In genomic region chr15:83451621-83452210, GRCm38 (mm10) we compare ENCODE assay signal across 9 mouse cellular contexts. TPM values are rescaled to one million over a fixed set of nuclear protein-coding genes. Genes with fewer than 3 reads are reported as not detected.
DNase-seq lines count a peak whose midpoint lies in the region; ATAC-seq and TF ChIP-seq lines count a peak whose summit lies in the region.
"Had no signal": no experiment of that assay in that cellular context is flagged by ENCODE, and none has a peak within 500 bp of the region (broad histone marks: within the 10 kb centered on the region; RNA-seq: fewer than 3 reads in every experiment).

No protein-coding gene starts in this region.

- H3K9me3 ChIP-seq in limb, embryonic 12.5 days: no peaks in the 10 kb centered on the region
- no peaks in the 10 kb centered on the region for H3K9me3 ChIP-seq in limb, embryonic 10.5 days (replicated peaks)
- H3K9me3 ChIP-seq in liver, embryonic 11.5 days (ENCODE audit: control insufficient read depth, low read length): no peaks in the 10 kb centered on the region
- H3K9me3 ChIP-seq: neural tube, embryonic 13.5 days had no signal

- ATAC-seq in limb, embryonic 12.5 days (ENCODE audit: insufficient number of reproducible peaks, insufficient read depth, low FRiP score, low TSS enrichment, low read depth): no peak
- no peak; the same call in 1 of the 2 replicates for ATAC-seq in liver, embryonic 11.5 days (replicated peaks; ENCODE audit: low FRiP score)
- no peak for ATAC-seq in cerebellum, adult (ENCODE audit: insufficient number of reproducible peaks, low FRiP score, low TSS enrichment)

- no peaks in the 10 kb centered on the region for H3K36me3 ChIP-seq in limb, embryonic 12.5 days
- no peaks in the 10 kb centered on the region for H3K36me3 ChIP-seq in limb, embryonic 10.5 days
- H3K36me3 ChIP-seq in liver, embryonic 11.5 days (ENCODE audit: control insufficient read depth, insufficient read depth, low read length): no peaks in the 10 kb centered on the region
- no peaks in the 10 kb centered on the region for H3K36me3 ChIP-seq in splenic B cell, adult 2 months (ENCODE audit: control insufficient read depth, insufficient read depth, low read length, poor library complexity, severe bottlenecking)
- no peaks in the 10 kb centered on the region for H3K36me3 ChIP-seq in thymus, adult 2 months (ENCODE audit: control insufficient read depth, insufficient read depth, low read length)
- H3K36me3 ChIP-seq: neural tube, embryonic 13.5 days had no signal

- H3K4me1 ChIP-seq in limb, embryonic 12.5 days (replicated peaks): peaks cover 33% of the 10 kb centered on the region
- peaks cover 7% of the 10 kb centered on the region; the same call in 1 of the 2 replicates for H3K4me1 ChIP-seq in limb, embryonic 10.5 days
- peaks cover 68% of the 10 kb centered on the region for H3K4me1 ChIP-seq in bone marrow macrophage, adult 2 months (ENCODE audit: control insufficient read depth, insufficient read depth, low read length)
- H3K4me1 ChIP-seq in liver, embryonic 11.5 days (replicated peaks; ENCODE audit: control insufficient read depth, insufficient read depth, low read length): peaks cover 48% of the 10 kb centered on the region
- peaks cover 11% of the 10 kb centered on the region for H3K4me1 ChIP-seq in thymus, adult 2 months (replicated peaks; ENCODE audit: control insufficient read depth, insufficient read depth, low read length)

- no peak for TF ChIP-seq CTCF in bone marrow macrophage, adult 2 months (IDR thresholded peaks at IDR 0.05; ENCODE audit: low read depth, low read length)
- no peak for TF ChIP-seq CTCF in thymus, adult 2 months (IDR thresholded peaks at IDR 0.05; ENCODE audit: borderline replicate concordance, control insufficient read depth, extremely low read depth, insufficient read depth, low read length, poor library complexity)

- intact Hi-C loops in heart, postnatal 36 days (cut with DNase I): no loop called here

- H3K4me3 ChIP-seq in limb, embryonic 12.5 days (replicated peaks): no peak overlapping the region
- H3K4me3 ChIP-seq in limb, embryonic 10.5 days: no peak overlapping the region
- no peak overlapping the region for H3K4me3 ChIP-seq in bone marrow macrophage, adult 2 months (ENCODE audit: insufficient read depth, low read length)
- no peak overlapping the region for H3K4me3 ChIP-seq in liver, embryonic 11.5 days (ENCODE audit: low read depth, low read length)
- no peak overlapping the region for H3K4me3 ChIP-seq in thymus, adult 2 months (ENCODE audit: control insufficient read depth, insufficient read depth, low read length)
- H3K4me3 ChIP-seq: neural tube, embryonic 13.5 days had no signal

- H3K27ac ChIP-seq in limb, embryonic 12.5 days: 0 out of 2 replicates have a peak overlapping the region, but pooled peaks have one; percentile 17
- no peak overlapping the region for H3K27ac ChIP-seq in limb, embryonic 10.5 days
- peak overlapping the region; percentile 50 for H3K27ac ChIP-seq in bone marrow macrophage, adult 2 months (ENCODE audit: insufficient read depth, low read depth, low read length)
- H3K27ac ChIP-seq in liver, embryonic 11.5 days (ENCODE audit: low read depth, low read length): peak overlapping the region; percentile 9; the same call in 1 of the 2 replicates
- H3K27ac ChIP-seq in thymus, adult 2 months (ENCODE audit: control insufficient read depth, insufficient read depth, low read length): no peak overlapping the region
- H3K27ac ChIP-seq: neural tube, embryonic 13.5 days had no signal

- H3K27me3 ChIP-seq in limb, embryonic 12.5 days: no peaks in the 10 kb centered on the region
- no peaks in the 10 kb centered on the region for H3K27me3 ChIP-seq in limb, embryonic 10.5 days (ENCODE audit: low read depth, poor library complexity, severe bottlenecking)
- no peaks in the 10 kb centered on the region for H3K27me3 ChIP-seq in liver, embryonic 11.5 days (replicated peaks; ENCODE audit: control insufficient read depth, insufficient read depth, low read length)
- no peaks in the 10 kb centered on the region for H3K27me3 ChIP-seq in splenic B cell, adult 2 months (ENCODE audit: control insufficient read depth, insufficient read depth, low read length, poor library complexity, severe bottlenecking)
- H3K27me3 ChIP-seq in thymus, adult 2 months (ENCODE audit: control insufficient read depth, insufficient read depth, low read length): no peaks in the 10 kb centered on the region
- H3K27me3 ChIP-seq: neural tube, embryonic 13.5 days had no signal

- H3K9ac ChIP-seq in limb, embryonic 12.5 days (replicated peaks): no peak overlapping the region
- H3K9ac ChIP-seq in liver, embryonic 11.5 days (ENCODE audit: low read depth, low read length): no peak overlapping the region
- H3K9ac ChIP-seq: neural tube, embryonic 13.5 days had no signal

- 79% methylated on average over 7 of the region's 7 CpGs for WGBS in limb, embryonic 12.5 days
- 86% methylated on average over 7 of the region's 7 CpGs for WGBS in limb, embryonic 10.5 days
- WGBS in liver, embryonic 11.5 days: 57% methylated on average over 7 of the region's 7 CpGs
- 78% methylated on average over 7 of the region's 7 CpGs for WGBS in thymus, adult 2 months

- no peak overlapping the region for H3K4me2 ChIP-seq in limb, embryonic 12.5 days
- no peak overlapping the region for H3K4me2 ChIP-seq in liver, embryonic 11.5 days
- H3K4me2 ChIP-seq: neural tube, embryonic 13.5 days had no signal

- TF ChIP-seq POLR2A in bone marrow macrophage, adult 2 months (IDR thresholded peaks at IDR 0.05; ENCODE audit: borderline replicate concordance, low read depth, low read length): no peak
- TF ChIP-seq POLR2A in thymus, adult 2 months (IDR thresholded peaks at IDR 0.05; ENCODE audit: control insufficient read depth, extremely low read depth, insufficient read depth, low read length, poor library complexity): no peak

- no peak for DNase-seq in limb, embryonic 10.5 days (ENCODE audit: low spot score)
- DNase-seq in heart, postnatal 36 days: peak; percentile 51 to 67
- no peak for DNase-seq in liver, embryonic 11.5 days (ENCODE audit: low spot score)
- peak; percentile 53 for DNase-seq in splenic B cell, adult 2 months (ENCODE audit: low read depth, low spot score)
- DNase-seq in thymus, adult 2 months: no peak

RNA-seq across cellular contexts. Expression of gene Pacsin2, which starts 12.7 kb away (rescaled TPM):
- 45.5 and 50.6 TPM in 2 replicates for polyA plus RNA-seq in limb, embryonic 12.5 days (2016; fragmentation: Nextera tagmentation; extraction: Ambion mirVana)
- 56.9 and 61.0 TPM in 2 replicates for polyA plus RNA-seq in limb, embryonic 10.5 days (2016; fragmentation: Nextera tagmentation; extraction: Ambion mirVana)
- 61.4 and 63.7 TPM in 2 replicates for polyA plus RNA-seq in bone marrow macrophage, adult 2 months (2012; ENCODE audit: insufficient read depth, insufficient read length, missing spikeins)
- 100 to 1,000 TPM; 174 to 191 TPM for total RNA-seq in heart, postnatal 36 days (2021)
- 82.9 and 89.3 TPM in 2 replicates for polyA plus RNA-seq in liver, embryonic 11.5 days (2014; fragmentation: Nextera tagmentation; extraction: Ambion mirVana)
- polyA plus RNA-seq in thymus, adult 2 months (2012; rRNA removed): 25.7 and 30.5 TPM in 2 replicates

RNA-seq across cellular contexts. Expression of gene Ttll1, which starts 59.0 kb away (rescaled TPM):
- polyA plus RNA-seq in limb, embryonic 12.5 days (2016; fragmentation: Nextera tagmentation; extraction: Ambion mirVana): 26.0 and 27.2 TPM in 2 replicates
- polyA plus RNA-seq in limb, embryonic 10.5 days (2016; fragmentation: Nextera tagmentation; extraction: Ambion mirVana): 22.0 and 25.8 TPM in 2 replicates
- polyA plus RNA-seq in bone marrow macrophage, adult 2 months (2012; ENCODE audit: insufficient read depth, insufficient read length, missing spikeins): 7.2 and 9.1 TPM in 2 replicates
- 10 to 100 TPM; 47.3 to 53.2 TPM for total RNA-seq in heart, postnatal 36 days (2021)
- 12.6 and 14.5 TPM in 2 replicates for polyA plus RNA-seq in liver, embryonic 11.5 days (2014; fragmentation: Nextera tagmentation; extraction: Ambion mirVana)
- polyA plus RNA-seq in thymus, adult 2 months (2012; rRNA removed): 9.7 and 10.9 TPM in 2 replicates

Comparison
In these comparisons a context has a peak if more than half of its experiments do, and no peak if none do; other contexts are left out.
1. H3K27ac ChIP-seq: peak in limb, embryonic 12.5 days (single experiment), bone marrow macrophage, adult 2 months (single experiment) and liver, embryonic 11.5 days (single experiment); none in limb, embryonic 10.5 days (single experiment) and thymus, adult 2 months (single experiment).
2. DNase-seq: peak in heart, postnatal 36 days (2 of 2) and splenic B cell, adult 2 months (single experiment); none in limb, embryonic 10.5 days (single experiment), liver, embryonic 11.5 days (single experiment) and thymus, adult 2 months (single experiment).